Mouse (Mus musculus) bone marrow macrophage, adult 2 months (primary cell): ENCODE data around the gene Adcy2.

ENCODE experiments used
- CTCF ChIP-seq: IDR thresholded peaks from 2 replicates; pipeline ENCODE4 v1.5.1; 2012; ENCODE audit warnings: low read depth, mild to moderate bottlenecking, low read length, moderate library complexity
- POLR2A ChIP-seq: IDR thresholded peaks from 2 replicates; pipeline ENCODE4 v1.6.1; 2012; ENCODE audit warnings: mild to moderate bottlenecking, low read depth, low read length, borderline replicate concordance

DNA sequence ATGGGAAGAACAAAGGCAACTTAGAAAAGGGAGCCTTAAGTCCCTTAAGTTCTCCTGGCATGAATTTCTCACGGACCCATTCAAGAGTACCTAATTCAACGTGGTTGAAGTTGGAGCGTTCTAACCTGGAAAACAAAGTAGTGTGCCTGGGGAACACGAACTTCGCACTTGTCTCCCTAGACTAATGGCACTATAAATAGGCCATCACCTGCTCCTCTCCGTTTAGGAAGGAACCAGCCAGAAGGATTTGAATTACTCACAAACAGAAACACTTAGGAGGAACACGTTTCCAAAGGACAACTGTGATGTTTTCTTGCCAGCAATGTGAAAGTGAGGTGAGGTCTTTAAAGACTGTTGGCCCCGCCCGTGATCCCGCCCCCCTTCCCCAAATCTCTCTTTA is 2.0 kb downstream of the Adcy2 start:
- TF ChIP-seq CTCF = no peak
- TF ChIP-seq POLR2A = no peak
